Mouse (Mus musculus) neutrophil, adult 59 days (primary cell): ENCODE data around the gene Fgf8. TPM values are rescaled to one million over a fixed set of nuclear protein-coding genes. Genes with fewer than 3 reads are reported as not detected.

Source experiments
- total RNA-seq, 2 experiments: library from RNA; stranded (reverse); gene quantifications; 1 replicate in 1 of 2; 2 replicates in 1 of 2; pipeline ENCODE4 v1.2.4; 2023

Fgf8 gene
- not detected for total RNA-seq

DNA sequence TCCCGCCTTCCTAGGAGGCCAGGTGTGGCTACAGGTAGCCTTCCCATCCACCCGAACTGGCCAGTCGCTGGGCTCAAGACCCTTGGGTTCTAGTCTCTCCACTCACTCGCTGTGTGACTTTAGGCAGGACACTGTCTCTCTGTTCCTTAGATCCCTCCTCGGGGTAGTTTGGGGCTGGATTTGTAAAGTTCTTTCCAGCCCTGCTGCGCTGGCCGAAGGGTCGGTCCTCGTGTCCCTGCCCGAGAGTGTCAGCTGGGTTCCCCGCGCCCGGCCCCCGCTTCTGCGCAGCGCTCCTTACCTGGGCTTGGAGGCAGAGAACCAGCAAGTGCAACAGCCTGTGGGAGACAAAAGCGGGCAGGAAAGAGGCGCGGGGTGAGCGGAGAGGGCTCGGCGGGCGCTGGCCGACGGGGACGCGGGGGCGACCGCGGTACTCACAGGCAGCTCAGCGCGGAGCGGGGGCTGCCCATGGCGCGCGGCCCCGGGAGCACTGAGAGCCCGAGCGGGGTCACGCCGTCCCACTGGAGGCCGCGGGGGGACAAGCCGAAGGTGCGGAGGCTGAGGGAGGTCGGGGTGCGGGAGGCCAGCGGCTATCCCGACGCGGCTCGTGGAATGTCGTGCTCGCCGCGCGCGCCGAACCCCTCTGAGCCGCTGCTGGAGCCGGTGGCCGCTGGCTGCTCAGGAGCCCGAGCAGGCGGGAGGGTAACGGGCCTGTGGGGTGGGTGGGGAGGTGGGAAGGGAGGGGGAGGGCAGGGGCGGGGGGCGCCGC is at the start of gene Fgf8:
Gene Fgf8 (minus strand): TSS at position 698 of the 766 bp plus-strand sequence.

GRCm38 (mm10) chr19:45783181-45783932 is 40.6 kb upstream of the Fgf8 start, which contains the start of gene Mgea5:
Gene Mgea5 (minus strand): TSS chr19:45783837.

GRCm38 (mm10) chr19:45749243-45750043 is 6.7 kb upstream of the Fgf8 start, which contains the start of gene Npm3:
Gene Npm3 (minus strand): TSS chr19:45749591.

Other genes with a start within 250 kb of the Fgf8 start
- gene Poll, start 182.4 kb downstream of the Fgf8 start, total RNA-seq: 1 to 10 TPM; 7.0 to 7.3 TPM
- gene Gm17018, start 182.3 kb downstream of the Fgf8 start, total RNA-seq: 10 to 100 TPM in 1 of 2 experiments, 1 to 10 TPM in 1; 9.3 to 10.2 TPM
- gene Fbxw4, start 82.6 kb downstream of the Fgf8 start, total RNA-seq: 10 to 100 TPM; 36.0 to 46.2 TPM
- gene Npm3, start 6.7 kb upstream of the Fgf8 start, total RNA-seq: 10 to 100 TPM; 19.1 to 22.7 TPM
- 100 to 1,000 TPM; 187 to 198 TPM for gene Mgea5, start 40.9 kb upstream of the Fgf8 start, total RNA-seq
- under 1 TPM; 0.20 to 0.55 TPM for gene Kcnip2, start 73.1 kb upstream of the Fgf8 start, total RNA-seq